In genomic region chr10:43372315-43372714, GRCm38 (mm10) we compare ENCODE assay signal across 8 mouse cellular contexts.
DNase-seq lines count a peak whose midpoint lies in the region; ATAC-seq lines count a peak whose summit lies in the region.

No protein-coding gene starts in this region.

- no peaks in the 10 kb centered on the region for H3K36me3 ChIP-seq in neural tube, embryonic 13.5 days
- no peaks in the 10 kb centered on the region for H3K36me3 ChIP-seq in neural tube, embryonic 15.5 days

- H3K4me3 ChIP-seq in neural tube, embryonic 13.5 days = no peak overlapping the region
- no peak overlapping the region for H3K4me3 ChIP-seq in neural tube, embryonic 15.5 days (replicated peaks)

- H3K27ac ChIP-seq in neural tube, embryonic 13.5 days (replicated peaks) = 0 out of 2 replicates have a peak overlapping the region, but pooled peaks have one; percentile 49
- 0 out of 2 replicates have a peak overlapping the region, but pooled peaks have one; percentile 20 for H3K27ac ChIP-seq in neural tube, embryonic 15.5 days (replicated peaks)

- no peak overlapping the region for H3K4me2 ChIP-seq in neural tube, embryonic 13.5 days
- H3K4me2 ChIP-seq in neural tube, embryonic 15.5 days = no peak overlapping the region

- no peak overlapping the region for H3K9ac ChIP-seq in neural tube, embryonic 13.5 days
- no peak overlapping the region for H3K9ac ChIP-seq in neural tube, embryonic 15.5 days (replicated peaks)

- WGBS in neural tube, embryonic 13.5 days = 64% methylated on average over 7 of the region's 7 CpGs
- 51% methylated on average over 7 of the region's 7 CpGs for WGBS in neural tube, embryonic 15.5 days

- DNase-seq in neural tube, embryonic 10.5 days (ENCODE audit: extremely low spot score, low spot score) = no peak
- peak; percentile 62 to 72 for DNase-seq in cerebellum, postnatal 36 days
- peak; percentile 64 for DNase-seq in kidney, adult 11 months
- no peak for DNase-seq in c-Kit-positive CD71-positive TER-119-positive erythroid progenitor cells, embryonic 14.5 days (ENCODE audit: low spot score)

- ATAC-seq in neural tube, embryonic 13.5 days (ENCODE audit: low read depth) = no peak; the same call in 1 of the 2 replicates
- no peak for ATAC-seq in neural tube, embryonic 15.5 days (ENCODE audit: low FRiP score)
- no peak; the same call in 1 of the 2 replicates for ATAC-seq in granulocyte monocyte progenitor cell, adult 5-6 weeks (replicated peaks; ENCODE audit: poor library complexity, severe bottlenecking)
- ATAC-seq in activated CD4-positive, CD25-positive, alpha-beta regulatory T cell, adult 4 months = no peak

- no peaks in the 10 kb centered on the region for H3K9me3 ChIP-seq in neural tube, embryonic 13.5 days
- no peaks in the 10 kb centered on the region for H3K9me3 ChIP-seq in neural tube, embryonic 15.5 days (replicated peaks)

- H3K4me1 ChIP-seq in neural tube, embryonic 13.5 days (replicated peaks) = peaks cover 4% of the 10 kb centered on the region
- H3K4me1 ChIP-seq in neural tube, embryonic 15.5 days = peaks cover 6% of the 10 kb centered on the region

- H3K27me3 ChIP-seq in neural tube, embryonic 13.5 days = no peaks in the 10 kb centered on the region
- no peaks in the 10 kb centered on the region for H3K27me3 ChIP-seq in neural tube, embryonic 15.5 days (replicated peaks)

Comparison
In these comparisons a context has a peak if more than half of its experiments do, and no peak if none do; other contexts are left out.
1. DNase-seq: peak in cerebellum, postnatal 36 days (2 of 2) and kidney, adult 11 months (single experiment); none in neural tube, embryonic 10.5 days (single experiment) and c-Kit-positive CD71-positive TER-119-positive erythroid progenitor cells, embryonic 14.5 days (single experiment).